Mouse (Mus musculus) midbrain, embryonic 16.5 days (tissue): ENCODE measurements around the gene Lrmda. TPM values are rescaled to one million over a fixed set of nuclear protein-coding genes. Genes with fewer than 3 reads are reported as not detected.

ENCODE experiments used
- ATAC-seq: fragments of 200-750 bp; cut with Nextera tagmentation; 2 replicates; pipeline ENCODE4 v1.8.0; 2017; ENCODE audit warnings: moderate TSS enrichment
- H3K27ac ChIP-seq: fragments of 300-500 bp; sonication (generic); 2 replicates; pipeline ENCODE4 v1.5.1; 2014; ENCODE audit warnings: mild to moderate bottlenecking, low read length, mixed read lengths
- H3K27me3 ChIP-seq: fragments of 300-500 bp; sonication (generic); 2 replicates; pipeline ENCODE4 v1.6.1; 2014; ENCODE audit warnings: low read depth, low read length, mixed read lengths; ENCODE audit not compliant: control insufficient read depth, insufficient read depth
- H3K36me3 ChIP-seq: fragments of 300-500 bp; sonication (generic); 2 replicates; pipeline ENCODE4 v1.6.1; 2014; ENCODE audit warnings: mild to moderate bottlenecking, low read length, moderate library complexity, mixed read lengths; ENCODE audit not compliant: control insufficient read depth, insufficient read depth
- H3K4me1 ChIP-seq: fragments of 300-500 bp; sonication (generic); 2 replicates; pipeline ENCODE4 v1.6.1; 2014; ENCODE audit warnings: mild to moderate bottlenecking, low read length, mixed read lengths; ENCODE audit not compliant: control insufficient read depth, insufficient read depth
- H3K4me2 ChIP-seq: fragments of 300-500 bp; sonication (generic); 2 replicates; pipeline ENCODE4 v1.6.1; 2014; ENCODE audit warnings: mild to moderate bottlenecking, low read length, mixed read lengths
- H3K4me3 ChIP-seq: fragments of 300-500 bp; sonication (generic); 2 replicates; pipeline ENCODE4 v1.5.1; 2014; ENCODE audit warnings: low read depth, mild to moderate bottlenecking, low read length, moderate library complexity, mixed read lengths
- H3K9ac ChIP-seq: fragments of 300-500 bp; sonication (generic); 2 replicates; pipeline ENCODE4 v1.6.1; 2014; ENCODE audit warnings: low read depth, low read length, mixed read lengths
- H3K9me3 ChIP-seq: fragments of 300-500 bp; sonication (generic); replicated peaks from 2 replicates; pipeline ENCODE4 v1.6.1; 2014; ENCODE audit warnings: mild to moderate bottlenecking, low read length, mixed read lengths; ENCODE audit not compliant: control insufficient read depth, poor library complexity, severe bottlenecking
- WGBS: fragments of 180-500 bp; shearing (Covaris S2); extraction: QIAGEN DNeasy Blood & Tissue Kit; methylation state at CpG from one replicate; pipeline ENCODE4 v1.1.7; 2014; 5-methylcytosine and 5-hydroxymethylcytosine counted together
- polyA plus RNA-seq: library from polyadenylated mRNA; unstranded; fragments of >200 nt; fragmentation: Nextera tagmentation; extraction: Ambion mirVana; gene quantifications from 2 replicates; pipeline ENCODE4 v1.2.1, GENCODE M21; 2015

Lrmda gene
- polyA plus RNA-seq, 1 experiment from 2014 or later: not detected

DNA sequence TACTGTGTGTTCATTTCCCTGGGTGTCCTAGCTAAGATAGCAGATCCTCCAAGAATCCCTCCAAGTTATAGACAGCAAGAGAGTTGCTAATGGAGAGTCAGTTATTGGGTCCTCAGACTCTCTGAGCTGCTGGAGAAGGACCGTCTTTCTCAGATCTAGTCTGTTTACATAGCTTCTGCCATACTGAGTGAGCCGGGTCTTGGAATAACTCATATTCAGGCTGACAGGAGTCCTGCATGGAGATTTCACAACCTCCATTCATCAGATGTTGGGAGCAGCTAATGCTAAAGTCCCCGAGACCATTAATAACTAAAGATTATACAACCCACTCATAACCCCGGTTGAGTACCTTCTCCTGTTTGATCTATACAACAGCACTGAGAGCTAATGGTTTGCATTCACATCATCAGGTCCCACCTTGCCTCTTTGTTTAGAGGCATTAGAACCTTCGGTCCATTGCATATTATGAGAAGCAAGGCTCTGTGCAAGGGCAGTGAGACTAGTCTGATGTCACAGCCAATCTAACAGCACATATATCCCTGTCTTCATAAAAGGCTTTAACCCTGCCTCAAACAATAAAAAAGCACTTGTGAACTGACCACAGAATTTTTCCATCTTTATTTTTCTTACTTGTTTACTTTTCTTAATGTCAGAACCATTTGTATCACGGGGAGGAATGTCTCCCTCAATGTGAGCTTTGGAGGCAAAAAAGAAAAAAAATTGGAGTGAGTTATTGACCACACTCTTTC is 1037.9 kb downstream of the Lrmda start:
- ATAC-seq: no peak
- WGBS: 91% methylated on average over 6 of the region's 6 CpGs
- Histone ChIP-seq H3K4me3 (no peak overlapping the region), H3K36me3 (no peaks in the 10 kb centered on the region), H3K27me3 (no peaks in the 10 kb centered on the region), H3K9ac (no peak overlapping the region), H3K4me1 (no peaks in the 10 kb centered on the region), H3K9me3 (no peaks in the 10 kb centered on the region), H3K27ac (no peak overlapping the region), H3K4me2 (no peak overlapping the region)

DNA sequence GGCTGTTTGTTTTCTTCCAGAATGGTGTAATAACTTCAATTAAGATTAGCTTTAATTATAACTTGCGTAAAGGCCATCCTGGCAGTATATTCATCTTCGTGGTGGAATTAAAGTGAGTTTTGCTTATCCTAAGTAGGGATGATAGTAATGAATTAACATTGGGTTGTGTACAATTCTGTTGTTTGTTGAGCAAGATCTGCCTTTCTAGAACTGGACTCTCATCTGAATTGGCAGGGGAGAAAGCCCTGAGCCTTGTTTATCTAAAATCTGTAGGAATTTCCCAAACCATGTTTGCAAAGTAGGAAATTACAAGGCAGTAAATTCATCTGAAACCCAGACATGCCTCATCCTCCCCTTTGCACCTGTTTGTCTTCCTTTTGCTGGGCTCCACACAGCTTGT is 1038.5 kb downstream of the Lrmda start:
- Histone ChIP-seq H3K9me3 (no peaks in the 10 kb centered on the region), H3K27me3 (no peaks in the 10 kb centered on the region), H3K4me2 (no peak overlapping the region), H3K36me3 (no peaks in the 10 kb centered on the region), H3K4me1 (no peaks in the 10 kb centered on the region), H3K9ac (no peak overlapping the region), H3K4me3 (no peak overlapping the region), H3K27ac (no peak overlapping the region)
- no peak for ATAC-seq
- 93% methylated on average over 2 of the region's 2 CpGs for WGBS

DNA sequence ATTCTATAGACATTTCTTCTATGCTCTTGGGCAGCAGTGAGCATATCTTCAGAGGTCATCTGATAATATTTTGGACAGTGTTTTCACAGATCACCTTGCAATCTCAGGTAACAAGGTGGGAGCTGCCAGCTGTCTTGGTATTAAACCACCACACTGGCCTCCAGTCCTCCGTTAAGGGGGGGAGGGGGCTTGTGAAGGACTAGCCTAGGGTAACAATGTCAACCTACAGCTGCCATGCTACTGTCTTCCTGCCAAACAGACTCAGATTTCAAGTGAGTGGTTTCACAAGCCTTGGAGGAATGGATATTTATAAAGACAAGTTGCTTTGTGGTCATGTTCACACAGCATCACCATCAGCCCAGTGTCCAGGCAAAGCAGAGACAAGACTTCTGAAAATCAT is 1059.2 kb downstream of the Lrmda start:
- 75% methylated on average over 1 of the region's 1 CpGs for WGBS
- ATAC-seq: no peak
- H3K9ac ChIP-seq: no peak overlapping the region
- no peak overlapping the region for H3K27ac ChIP-seq
- no peak overlapping the region for H3K4me3 ChIP-seq
- no peak overlapping the region for H3K4me2 ChIP-seq
- H3K36me3 ChIP-seq: no peaks in the 10 kb centered on the region
- H3K27me3 ChIP-seq: no peaks in the 10 kb centered on the region
- H3K4me1 ChIP-seq: no peaks in the 10 kb centered on the region
- no peaks in the 10 kb centered on the region for H3K9me3 ChIP-seq

DNA sequence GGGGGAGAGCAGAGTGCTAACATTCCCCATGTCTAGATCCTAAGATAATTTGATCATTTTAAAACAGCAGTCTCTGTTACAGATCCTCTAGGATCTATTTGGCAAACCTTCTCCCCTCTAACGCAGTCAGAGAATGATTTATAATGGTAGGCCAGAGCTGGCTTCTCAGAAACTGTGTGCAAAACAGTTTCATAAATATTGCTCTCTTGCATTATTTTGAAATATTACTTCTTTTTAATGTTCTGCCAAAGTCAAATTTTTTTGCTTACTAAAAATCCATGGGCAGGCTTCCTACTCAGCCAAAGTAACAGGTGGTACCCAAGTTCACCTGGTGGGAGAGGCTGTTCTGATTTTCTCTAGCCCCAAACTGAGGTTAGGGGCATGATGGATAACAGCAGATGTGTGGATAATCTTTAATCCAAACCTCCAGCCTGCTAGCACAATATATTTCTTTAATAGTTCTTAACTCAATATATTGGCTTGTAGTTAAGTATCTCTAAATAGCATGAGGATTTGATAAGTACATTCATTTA is 1064.8 kb downstream of the Lrmda start:
- Histone ChIP-seq H3K4me2 (no peak overlapping the region), H3K9me3 (no peaks in the 10 kb centered on the region), H3K27me3 (no peaks in the 10 kb centered on the region), H3K9ac (no peak overlapping the region), H3K4me3 (no peak overlapping the region), H3K27ac (no peak overlapping the region), H3K4me1 (no peaks in the 10 kb centered on the region), H3K36me3 (no peaks in the 10 kb centered on the region)
- 97% methylated on average over 1 of the region's 1 CpGs for WGBS
- no peak for ATAC-seq

DNA sequence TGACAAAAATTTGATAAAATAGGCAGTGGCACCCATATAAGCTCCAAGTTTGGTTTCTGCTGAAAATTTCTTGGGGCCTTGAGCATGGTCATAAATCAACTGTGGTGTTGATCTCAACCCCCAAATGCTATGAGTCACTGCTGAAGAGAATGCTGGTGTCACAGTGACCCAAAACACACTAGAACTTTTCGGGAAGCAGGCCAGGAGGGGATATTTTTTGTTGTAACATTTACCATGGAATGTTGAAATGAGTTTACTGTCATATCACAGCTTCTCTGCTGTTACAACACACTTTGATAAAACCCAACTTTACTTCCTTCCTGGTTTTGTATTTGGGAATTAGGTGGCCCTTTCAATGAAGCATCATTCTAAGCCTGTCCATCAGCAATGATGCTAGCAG is 1065.3 kb downstream of the Lrmda start:
- no peak for ATAC-seq
- H3K27me3 ChIP-seq: no peaks in the 10 kb centered on the region
- no peaks in the 10 kb centered on the region for H3K9me3 ChIP-seq
- H3K4me2 ChIP-seq: no peak overlapping the region
- whole genome bisulfite sequencing: 79% methylated on average over 1 of the region's 1 CpGs
- no peak overlapping the region for H3K9ac ChIP-seq
- H3K4me1 ChIP-seq: no peaks in the 10 kb centered on the region
- no peak overlapping the region for H3K4me3 ChIP-seq
- H3K27ac ChIP-seq: no peak overlapping the region
- H3K36me3 ChIP-seq: no peaks in the 10 kb centered on the region

DNA sequence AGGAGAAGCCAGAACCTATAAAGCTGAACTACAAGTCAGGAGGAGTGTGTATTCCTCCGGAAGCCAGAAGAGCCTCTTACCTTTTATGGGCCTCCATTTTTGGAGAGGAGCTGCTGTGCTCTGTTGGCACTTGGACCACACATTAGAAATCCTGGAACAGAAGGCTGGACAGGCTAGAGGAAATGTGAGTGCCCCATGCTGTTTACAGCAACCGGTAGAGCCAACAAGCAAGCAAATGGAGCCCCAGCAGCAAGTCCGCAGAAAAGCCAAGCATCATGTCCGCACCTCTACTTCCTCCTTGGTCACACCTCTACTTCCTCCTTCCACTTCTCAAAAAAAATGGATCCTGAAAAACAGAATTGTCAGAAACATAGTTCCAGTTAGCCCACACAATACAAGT is 1073.8 kb downstream of the Lrmda start:
- no peaks in the 10 kb centered on the region for H3K9me3 ChIP-seq

DNA sequence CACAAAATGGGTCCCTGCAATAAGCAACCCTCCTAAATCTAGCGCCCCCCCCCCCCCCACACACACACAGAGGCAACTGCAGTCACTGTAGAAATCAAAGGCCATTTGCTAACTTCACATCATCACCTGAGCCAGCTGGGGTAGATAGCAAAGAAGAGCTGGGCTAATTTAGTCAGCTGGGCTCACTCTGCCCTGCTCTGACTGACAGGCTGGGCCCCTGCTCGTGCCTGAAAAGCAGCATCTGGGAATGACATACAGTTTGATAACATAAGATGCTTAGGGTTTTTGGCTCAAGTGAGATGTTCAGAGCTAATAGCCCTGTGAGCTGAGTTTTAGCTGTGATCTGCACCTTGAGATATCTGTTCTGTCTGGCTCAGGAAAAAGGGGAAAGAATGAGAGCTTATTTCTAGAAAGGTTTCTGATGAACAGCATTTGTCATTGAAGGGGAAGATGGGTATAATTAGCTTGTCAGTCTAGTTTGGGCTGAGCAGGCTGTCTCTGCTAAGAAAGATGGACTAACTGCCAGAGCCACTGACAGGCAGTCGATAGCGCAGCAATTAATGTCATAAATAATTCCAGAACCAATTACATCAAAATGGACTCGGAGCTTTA is 1075.1 kb downstream of the Lrmda start:
- Histone ChIP-seq H3K36me3 (no peaks in the 10 kb centered on the region), H3K9ac (no peak overlapping the region; the same call in 1 of the 2 replicates), H3K4me3 (no peak overlapping the region), H3K4me1 (peaks cover 18% of the 10 kb centered on the region), H3K27ac (peak overlapping the region; percentile 65), H3K27me3 (no peaks in the 10 kb centered on the region), H3K4me2 (peak overlapping the region; percentile 29; the same call in 1 of the 2 replicates), H3K9me3 (no peaks in the 10 kb centered on the region)
- ATAC-seq: peak; percentile 68
- WGBS: 21% methylated on average over 4 of the region's 5 CpGs

More for the DNA sequence above, 1073.8 kb downstream of the Lrmda start:
- WGBS: 88% methylated on average over 4 of the region's 4 CpGs
- ATAC-seq: no peak
- H3K36me3 ChIP-seq: no peaks in the 10 kb centered on the region
- no peak overlapping the region for H3K4me2 ChIP-seq
- H3K4me1 ChIP-seq: peaks cover 18% of the 10 kb centered on the region
- H3K27me3 ChIP-seq: no peaks in the 10 kb centered on the region
- no peak overlapping the region for H3K27ac ChIP-seq
- no peak overlapping the region for H3K4me3 ChIP-seq
- no peak overlapping the region for H3K9ac ChIP-seq

DNA sequence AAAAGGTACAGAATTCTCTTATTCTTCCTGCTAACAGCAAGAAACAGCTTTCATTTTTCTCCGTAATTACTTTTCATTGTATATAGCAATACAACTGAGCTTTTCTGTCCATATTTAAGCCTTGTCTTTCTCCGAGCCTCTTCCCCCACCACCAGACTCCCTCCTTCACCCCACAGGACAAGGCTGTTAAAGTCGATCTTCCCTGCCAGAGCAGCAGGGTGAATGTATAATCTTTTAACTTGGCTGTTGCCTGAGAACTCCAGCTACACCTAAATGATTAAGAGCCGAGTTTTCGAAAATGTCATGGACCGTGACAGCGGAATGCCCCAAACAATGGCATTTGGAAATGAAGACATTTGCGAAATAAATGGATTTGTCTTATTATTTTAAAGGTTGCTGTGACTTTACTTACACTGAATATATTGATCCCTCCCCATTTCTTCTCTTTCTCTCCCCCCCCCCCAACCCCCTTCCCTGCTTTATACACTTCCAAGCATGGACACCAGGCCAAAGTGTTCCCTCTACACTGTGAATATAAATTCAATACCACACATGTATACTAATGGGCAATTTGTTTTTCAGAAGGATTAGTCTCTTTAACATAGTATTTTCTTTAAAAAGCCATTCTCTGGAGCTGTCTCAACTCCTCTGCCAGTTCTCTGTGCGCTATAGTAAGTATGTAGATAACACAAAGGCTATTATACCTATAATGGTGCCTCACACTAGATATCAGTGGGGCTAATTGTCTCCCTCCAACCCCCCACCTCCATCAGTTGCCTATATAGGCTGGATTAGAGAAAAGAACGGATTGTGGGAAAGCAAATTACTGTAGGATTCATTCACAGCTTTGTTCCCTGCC is 1075.9 kb downstream of the Lrmda start:
- no peak overlapping the region for H3K4me3 ChIP-seq
- no peaks in the 10 kb centered on the region for H3K27me3 ChIP-seq
- peak overlapping the region; percentile 31; the same call in 1 of the 2 replicates for H3K27ac ChIP-seq
- H3K4me1 ChIP-seq: peaks cover 18% of the 10 kb centered on the region
- no peak overlapping the region for H3K9ac ChIP-seq
- 29% methylated on average over 10 of the region's 10 CpGs for WGBS
- peak overlapping the region; percentile 29; the same call in 1 of the 2 replicates for H3K4me2 ChIP-seq
- H3K36me3 ChIP-seq: no peaks in the 10 kb centered on the region
- H3K9me3 ChIP-seq: no peaks in the 10 kb centered on the region
- peak; percentile 79 for ATAC-seq
